Mouse (Mus musculus): ENCODE measurements at regions not wholly inside any gene's neighbourhood (a gene's known extent, or its start where the extent isn't known, plus 50 kb on each side); places are given as distances from the start of the nearest gene placed in this dataset.

DNA sequence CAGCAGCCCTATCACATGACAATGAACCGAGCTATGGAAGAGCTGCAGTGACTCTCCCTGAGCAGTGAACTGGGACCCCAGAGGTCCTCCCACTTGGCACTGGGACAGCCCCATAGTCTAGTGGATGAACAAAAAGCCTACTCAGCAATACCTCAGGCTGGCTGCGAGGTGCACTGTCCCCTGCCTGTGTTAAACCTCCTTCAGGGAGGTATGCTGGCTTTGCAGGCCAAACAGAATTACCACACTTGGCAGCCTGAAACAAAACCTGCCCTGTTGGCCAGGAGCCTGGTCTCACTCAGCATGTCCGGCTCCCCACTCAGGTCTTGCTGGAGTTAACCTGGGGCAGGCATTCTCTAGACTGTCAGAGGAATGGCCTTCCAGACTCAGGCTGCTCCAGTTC is 189.9 kb upstream of the Ppp2r2d start:
- WGBS: 64% methylated on average over 3 of the region's 3 CpGs
- no peak overlapping the region for H3K4me3 ChIP-seq (ENCODE audit: insufficient read depth, low read depth, low read length)
- no peak overlapping the region for H3K27ac ChIP-seq (ENCODE audit: insufficient read depth, low read depth, low read length)
- peaks cover 2% of the 10 kb centered on the region for H3K4me1 ChIP-seq (ENCODE audit: control insufficient read depth, insufficient read depth, low read length)
- TF ChIP-seq POLR2A (IDR thresholded peaks at IDR 0.05; ENCODE audit: insufficient read depth, low read depth, low read length): no peak
- no peak for TF ChIP-seq CTCF (IDR thresholded peaks at IDR 0.05; ENCODE audit: insufficient read depth, low read depth, low read length)

DNA sequence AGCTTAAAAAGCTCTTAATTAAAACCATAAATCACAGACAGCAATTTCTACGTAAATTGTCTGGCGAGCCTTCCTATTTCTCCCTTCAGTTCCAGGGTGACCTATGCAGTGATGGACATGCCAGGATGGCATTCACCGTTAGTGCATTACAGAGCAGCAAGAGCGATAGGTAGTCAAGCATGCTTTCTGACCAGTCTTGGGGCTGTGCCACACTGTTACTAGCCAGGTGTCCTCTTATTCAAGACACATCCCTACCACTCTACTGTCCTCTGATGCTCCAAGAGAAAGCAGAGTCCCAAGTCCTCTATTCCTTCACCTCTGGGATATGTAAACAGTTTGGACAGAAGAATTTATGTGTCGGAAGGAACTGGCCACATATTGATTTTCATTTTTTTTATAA is 194.9 kb upstream of the Ppp2r2d start:
- H3K4me1 ChIP-seq (ENCODE audit: control insufficient read depth, insufficient read depth, low read length): no peaks in the 10 kb centered on the region; the same call in 1 of the 2 replicates
- 94% methylated on average over 5 of the region's 5 CpGs for WGBS

GRCm38 (mm10) chr7:138647636-138648035 is 198.2 kb upstream of the Ppp2r2d start:
- Histone ChIP-seq H3K4me1 (ENCODE audit: control insufficient read depth, insufficient read depth, low read length) (no peaks in the 10 kb centered on the region), H3K27ac (ENCODE audit: insufficient read depth, low read depth, low read length) (no peak overlapping the region), H3K4me3 (ENCODE audit: insufficient read depth, low read depth, low read length) (no peak overlapping the region)
- 68% methylated on average over 2 of the region's 2 CpGs for WGBS
- no peak for TF ChIP-seq CTCF (IDR thresholded peaks at IDR 0.05; ENCODE audit: insufficient read depth, low read depth, low read length)
- TF ChIP-seq POLR2A (IDR thresholded peaks at IDR 0.05; ENCODE audit: insufficient read depth, low read depth, low read length): no peak

More for the DNA sequence above, 194.9 kb upstream of the Ppp2r2d start:
- Histone ChIP-seq H3K4me3 (ENCODE audit: insufficient read depth, low read depth, low read length) (no peak overlapping the region), H3K27ac (ENCODE audit: insufficient read depth, low read depth, low read length) (no peak overlapping the region)
- TF ChIP-seq CTCF (IDR thresholded peaks at IDR 0.05; ENCODE audit: insufficient read depth, low read depth, low read length): no peak
- TF ChIP-seq POLR2A (IDR thresholded peaks at IDR 0.05; ENCODE audit: insufficient read depth, low read depth, low read length): no peak

- no peak overlapping the region for H3K27ac ChIP-seq (ENCODE audit: insufficient read depth, low read depth, low read length)
- 72% methylated on average over 6 of the region's 6 CpGs for WGBS
- H3K4me3 ChIP-seq (ENCODE audit: insufficient read depth, low read depth, low read length): no peak overlapping the region
- H3K4me1 ChIP-seq (ENCODE audit: control insufficient read depth, insufficient read depth, low read length): no peaks in the 10 kb centered on the region
- TF ChIP-seq POLR2A (IDR thresholded peaks at IDR 0.05; ENCODE audit: insufficient read depth, low read depth, low read length): no peak
- no peak for TF ChIP-seq CTCF (IDR thresholded peaks at IDR 0.05; ENCODE audit: insufficient read depth, low read depth, low read length)
These were observed 205.2 kb upstream of the Ppp2r2d start for GRCm38 (mm10) chr7:138640492-138641165.

GRCm38 (mm10) chr7:138639541-138639940 is 206.3 kb upstream of the Ppp2r2d start:
- WGBS: 85% methylated on average over 3 of the region's 3 CpGs
- Histone ChIP-seq H3K4me3 (ENCODE audit: insufficient read depth, low read depth, low read length) (no peak overlapping the region), H3K27ac (ENCODE audit: insufficient read depth, low read depth, low read length) (no peak overlapping the region), H3K4me1 (ENCODE audit: control insufficient read depth, insufficient read depth, low read length) (no peaks in the 10 kb centered on the region)
- TF ChIP-seq CTCF (IDR thresholded peaks at IDR 0.05; ENCODE audit: insufficient read depth, low read depth, low read length) (no peak), POLR2A (IDR thresholded peaks at IDR 0.05; ENCODE audit: insufficient read depth, low read depth, low read length) (no peak)

GRCm38 (mm10) chr7:138626061-138626460 is 219.8 kb upstream of the Ppp2r2d start:
- Histone ChIP-seq H3K27ac (ENCODE audit: insufficient read depth, low read depth, low read length) (no peak overlapping the region), H3K4me1 (ENCODE audit: control insufficient read depth, insufficient read depth, low read length) (peaks cover 8% of the 10 kb centered on the region; the same call in 1 of the 2 replicates), H3K4me3 (ENCODE audit: insufficient read depth, low read depth, low read length) (no peak overlapping the region)
- TF ChIP-seq CTCF (IDR thresholded peaks at IDR 0.05; ENCODE audit: insufficient read depth, low read depth, low read length): no peak
- TF ChIP-seq POLR2A (IDR thresholded peaks at IDR 0.05; ENCODE audit: insufficient read depth, low read depth, low read length): no peak
- WGBS: 84% methylated on average over 9 of the region's 9 CpGs

DNA sequence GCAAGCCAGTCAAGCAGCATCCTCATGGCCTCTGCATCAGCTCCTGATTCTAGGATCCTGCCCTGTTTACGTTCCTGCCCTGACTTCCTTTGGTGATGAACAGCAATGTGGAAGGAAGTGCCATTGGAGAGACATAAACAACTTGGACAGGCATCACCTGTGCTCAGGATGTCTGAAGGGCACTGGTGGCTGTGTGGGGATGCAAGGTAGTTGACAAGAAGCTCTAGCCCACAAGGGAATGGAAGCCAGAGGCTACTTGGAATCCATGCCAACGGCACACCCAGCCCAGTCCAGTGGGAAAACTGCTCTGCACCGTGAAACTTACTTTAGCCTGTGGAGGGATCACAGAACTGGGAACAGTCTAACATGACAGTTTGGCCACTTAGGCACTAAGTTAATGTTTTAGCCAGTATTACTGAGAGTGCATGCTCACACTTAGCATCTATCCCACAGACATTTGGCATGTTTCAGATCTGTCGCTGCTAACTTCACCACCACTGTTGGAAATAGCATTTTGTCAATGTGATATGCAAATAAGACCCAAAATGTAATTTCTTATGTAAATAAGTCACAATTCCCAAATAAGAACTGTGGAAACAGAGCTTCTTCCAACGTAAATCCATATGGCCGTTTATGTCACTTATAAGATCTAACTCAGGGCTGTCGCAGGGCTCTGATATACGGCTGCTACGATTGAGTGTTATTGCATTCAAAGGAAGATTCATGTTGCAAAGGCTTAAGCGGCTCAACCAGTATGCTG is 223.5 kb upstream of the Tcerg1l start:
- TF ChIP-seq POLR2A (IDR thresholded peaks at IDR 0.05; ENCODE audit: insufficient read depth, low read depth, low read length) (no peak), CTCF (IDR thresholded peaks at IDR 0.05; ENCODE audit: insufficient read depth, low read depth, low read length) (no peak)
- 91% methylated on average over 10 of the region's 10 CpGs for WGBS
- no peak overlapping the region for H3K27ac ChIP-seq (ENCODE audit: insufficient read depth, low read depth, low read length)

GRCm38 (mm10) chr7:138620080-138620684 is 222.7 kb upstream of the Tcerg1l start:
- Histone ChIP-seq H3K4me3 (ENCODE audit: insufficient read depth, low read depth, low read length) (no peak overlapping the region), H3K27ac (ENCODE audit: insufficient read depth, low read depth, low read length) (0 out of 2 replicates have a peak overlapping the region, but pooled peaks have one; percentile 5), H3K4me1 (ENCODE audit: control insufficient read depth, insufficient read depth, low read length) (peaks cover 23% of the 10 kb centered on the region)
- 75% methylated on average over 5 of the region's 5 CpGs for WGBS
- TF ChIP-seq CTCF (IDR thresholded peaks at IDR 0.05; ENCODE audit: insufficient read depth, low read depth, low read length) (no peak), POLR2A (IDR thresholded peaks at IDR 0.05; ENCODE audit: insufficient read depth, low read depth, low read length) (no peak)

More for the DNA sequence above, 223.5 kb upstream of the Tcerg1l start:
- H3K4me3 ChIP-seq (ENCODE audit: insufficient read depth, low read depth, low read length): no peak overlapping the region
- H3K4me1 ChIP-seq (ENCODE audit: control insufficient read depth, insufficient read depth, low read length): peaks cover 23% of the 10 kb centered on the region

DNA sequence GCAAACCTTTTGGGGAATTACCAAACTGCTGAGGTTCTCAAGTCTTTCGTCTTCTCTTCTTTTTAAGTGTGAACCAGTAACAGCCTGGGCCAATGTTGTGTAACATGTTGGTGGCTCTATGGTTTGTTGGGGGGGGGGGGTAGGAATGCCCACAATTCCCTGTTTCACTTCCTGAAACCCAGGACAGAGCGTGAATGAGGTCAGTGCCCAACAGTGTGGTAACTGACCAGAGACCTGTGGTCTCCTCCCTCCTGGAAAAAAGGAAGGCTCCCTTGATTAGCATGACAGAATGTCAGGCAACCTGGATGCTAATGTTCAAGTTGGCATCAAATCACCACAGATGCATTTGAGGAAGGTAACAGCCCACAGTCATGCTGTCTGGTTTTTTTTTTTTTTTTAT is 218.9 kb upstream of the Tcerg1l start:
- WGBS: 79% methylated on average over 2 of the region's 2 CpGs
- TF ChIP-seq POLR2A (IDR thresholded peaks at IDR 0.05; ENCODE audit: insufficient read depth, low read depth, low read length): no peak
- no peak for TF ChIP-seq CTCF (IDR thresholded peaks at IDR 0.05; ENCODE audit: insufficient read depth, low read depth, low read length)
- peaks cover 15% of the 10 kb centered on the region for H3K4me1 ChIP-seq (ENCODE audit: control insufficient read depth, insufficient read depth, low read length)
- H3K4me3 ChIP-seq (ENCODE audit: insufficient read depth, low read depth, low read length): no peak overlapping the region
- H3K27ac ChIP-seq (ENCODE audit: insufficient read depth, low read depth, low read length): no peak overlapping the region
